Mouse (Mus musculus): ENCODE data around the gene Osbpl6.

The Osbpl6 gene

DNA sequence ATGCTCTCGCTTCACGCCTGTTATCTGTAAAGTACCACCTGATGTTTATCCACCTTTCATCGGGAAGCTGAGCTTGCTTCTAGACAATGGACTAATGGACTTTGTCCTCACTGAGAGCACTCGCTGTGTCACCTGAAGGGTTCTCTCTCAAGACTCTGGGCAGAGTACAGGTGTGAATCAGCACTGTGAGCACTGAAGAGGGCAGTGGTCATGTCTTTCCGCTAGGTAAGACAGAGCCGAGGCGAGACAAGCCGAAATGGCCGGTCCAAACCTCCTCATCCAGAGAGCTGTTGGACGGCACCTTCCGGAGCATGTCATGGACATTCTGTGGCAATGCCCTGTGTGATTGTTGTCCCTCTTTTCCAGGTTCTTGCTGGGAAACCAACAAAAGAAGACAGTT, 92.6 kb downstream of the Osbpl6 start:
- DNase-seq (ENCODE audit: low spot score): no peak

DNA sequence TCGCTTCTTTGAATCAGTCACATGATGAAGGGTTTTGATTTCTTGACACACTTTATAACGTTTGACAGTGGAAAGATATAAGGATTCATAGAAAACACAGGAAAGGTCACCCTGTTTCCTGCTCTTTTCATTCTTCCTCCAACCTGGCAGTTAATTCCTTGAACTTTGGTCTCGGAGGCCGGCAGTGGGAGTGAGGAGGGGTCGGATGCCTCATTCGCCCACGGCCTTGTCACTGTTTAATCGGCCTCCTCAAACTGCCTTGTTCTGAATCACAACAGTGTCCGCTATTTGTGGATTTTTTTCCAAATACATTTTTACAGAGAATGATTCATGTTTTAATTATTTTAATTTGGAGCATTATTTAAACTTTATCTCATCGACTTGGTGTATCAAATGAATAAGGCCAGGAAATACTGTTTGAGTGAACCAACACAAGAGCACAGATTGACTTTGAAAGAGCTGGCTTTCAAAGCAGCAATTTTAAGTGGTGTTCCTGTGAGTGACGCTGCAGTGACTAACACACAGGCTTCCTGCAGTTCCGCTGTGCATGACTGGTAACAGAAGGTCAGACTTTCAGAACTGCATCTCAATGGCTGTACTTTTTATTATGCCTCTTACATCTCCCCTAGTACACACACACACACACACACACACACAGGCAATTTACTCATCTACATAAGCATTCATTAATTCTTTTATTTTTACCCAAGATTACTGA, 98.0 kb downstream of the Osbpl6 start:
- DNase-seq (ENCODE audit: low spot score): no peak

DNA sequence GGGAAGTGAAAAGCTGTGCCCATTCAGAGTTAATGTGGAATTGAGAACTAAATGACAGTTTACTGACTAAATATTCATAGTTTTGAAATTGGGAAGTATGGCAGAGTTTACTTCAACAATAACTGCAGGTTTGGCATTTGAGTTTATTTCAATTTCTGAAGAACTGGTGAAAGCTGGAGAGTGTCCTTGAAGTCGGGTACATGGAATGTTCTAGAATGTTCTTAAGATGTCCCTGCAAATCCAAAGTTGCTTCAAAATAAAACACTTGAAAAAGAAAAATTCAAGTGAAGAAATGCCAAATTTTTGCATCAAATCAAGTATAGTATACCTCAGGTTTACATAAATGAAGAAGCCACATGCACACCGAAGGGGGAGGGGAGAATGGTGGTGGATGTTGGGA, 98.7 kb downstream of the Osbpl6 start:
- DNase-seq (ENCODE audit: low spot score): no peak

DNA sequence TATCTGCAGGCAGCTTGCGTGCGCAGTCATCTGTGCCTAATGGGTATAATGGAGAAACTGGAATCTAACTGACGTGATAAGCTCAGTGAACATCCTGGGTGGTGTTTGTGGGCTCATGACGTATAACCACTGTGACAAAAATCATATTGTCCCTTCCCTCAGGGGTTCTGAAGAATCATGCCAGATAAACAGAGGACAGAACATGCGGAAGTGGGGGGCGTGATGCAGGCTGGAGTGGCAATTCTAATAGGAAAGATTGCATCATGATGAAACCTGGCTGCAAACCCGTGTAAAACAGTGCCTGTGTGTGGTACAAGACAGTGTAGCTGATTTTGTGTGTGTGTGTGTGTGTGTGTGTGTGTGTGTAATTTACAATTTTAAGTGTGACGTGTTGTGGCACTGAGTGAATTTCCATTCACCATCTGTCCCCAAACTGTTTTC, 105.0 kb downstream of the Osbpl6 start:
- peak; percentile 62 for DNase-seq (ENCODE audit: low spot score)

DNA sequence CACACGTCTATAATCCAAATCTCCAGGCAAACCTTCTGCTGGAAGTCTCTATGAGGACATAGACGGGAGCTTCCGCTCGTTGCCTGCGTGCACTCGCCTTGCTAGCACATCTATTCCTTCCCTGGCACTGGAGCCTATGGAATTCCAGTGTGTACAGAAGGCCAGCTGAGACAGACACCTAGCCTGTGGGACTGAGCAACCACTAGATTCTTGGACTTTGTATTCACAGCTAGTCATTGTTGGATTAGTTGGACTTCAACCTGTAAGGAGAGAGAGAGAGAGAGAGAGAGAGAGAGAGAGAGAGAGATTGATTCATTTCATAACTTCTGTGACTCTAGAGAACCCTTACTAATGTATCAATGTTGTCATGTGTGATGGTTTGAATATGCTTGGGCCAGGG, 105.8 kb downstream of the Osbpl6 start:
- no peak for DNase-seq (ENCODE audit: low spot score)

DNA sequence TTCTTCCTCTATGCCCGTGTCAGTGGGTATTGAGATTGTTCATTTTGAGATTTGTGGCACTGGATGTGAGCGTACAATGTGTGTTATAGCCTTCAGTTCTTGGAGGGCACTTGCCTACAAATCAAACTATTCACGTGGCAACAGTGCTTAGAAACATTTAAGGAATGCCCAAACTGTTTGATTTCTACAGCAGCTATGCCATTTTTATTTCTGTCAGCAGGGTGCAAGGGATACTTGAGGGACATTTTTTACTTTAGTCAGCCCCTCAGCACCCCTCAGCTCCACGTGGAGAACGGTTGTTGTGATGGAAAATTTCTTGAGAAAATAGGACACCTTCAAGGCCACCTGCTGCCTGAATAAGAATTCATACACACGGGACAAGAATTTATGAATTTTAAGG, 106.6 kb downstream of the Osbpl6 start:
- DNase-seq (ENCODE audit: low spot score): no peak

DNA sequence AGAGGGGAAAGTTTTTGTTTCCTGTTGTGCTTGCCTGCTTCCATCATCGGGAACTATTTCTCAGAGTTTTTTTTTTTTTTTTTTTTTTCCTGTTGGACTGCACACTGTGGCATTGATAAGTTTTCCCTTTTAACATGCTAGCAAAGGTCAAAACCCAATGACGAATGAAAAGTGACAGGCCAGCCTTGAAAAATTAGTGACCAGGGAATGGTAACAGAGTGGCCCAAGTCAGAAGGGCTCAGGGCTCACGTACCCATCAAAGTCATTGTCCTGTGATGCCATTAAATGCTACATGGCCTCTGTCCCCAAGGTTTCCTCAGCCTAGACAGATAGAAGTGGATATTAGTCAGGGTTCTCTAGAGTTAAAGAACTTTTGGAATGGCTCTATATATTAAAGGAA, 107.0 kb downstream of the Osbpl6 start:
- DNase-seq (ENCODE audit: low spot score): no peak

DNA sequence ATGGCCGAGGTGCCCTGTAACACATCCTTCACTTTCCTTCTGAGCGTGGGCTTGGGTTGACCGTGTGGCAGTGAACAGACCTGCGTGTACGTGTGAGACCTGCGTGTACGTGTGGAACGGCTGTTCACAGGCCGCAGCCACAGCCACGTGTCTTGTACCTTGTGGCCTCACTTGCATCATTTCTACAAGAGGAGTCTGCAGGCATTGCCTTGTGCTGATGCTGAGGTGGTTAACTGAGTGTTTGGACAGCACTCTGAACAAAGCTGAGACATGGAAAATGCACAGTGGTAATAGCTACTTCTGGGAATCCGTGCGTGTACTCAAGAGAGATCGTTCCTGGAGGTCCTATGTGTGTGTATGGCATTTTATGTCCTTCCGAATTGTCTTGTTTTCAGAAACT, 111.2 kb downstream of the Osbpl6 start:
- no peak for DNase-seq (ENCODE audit: low spot score)

DNA sequence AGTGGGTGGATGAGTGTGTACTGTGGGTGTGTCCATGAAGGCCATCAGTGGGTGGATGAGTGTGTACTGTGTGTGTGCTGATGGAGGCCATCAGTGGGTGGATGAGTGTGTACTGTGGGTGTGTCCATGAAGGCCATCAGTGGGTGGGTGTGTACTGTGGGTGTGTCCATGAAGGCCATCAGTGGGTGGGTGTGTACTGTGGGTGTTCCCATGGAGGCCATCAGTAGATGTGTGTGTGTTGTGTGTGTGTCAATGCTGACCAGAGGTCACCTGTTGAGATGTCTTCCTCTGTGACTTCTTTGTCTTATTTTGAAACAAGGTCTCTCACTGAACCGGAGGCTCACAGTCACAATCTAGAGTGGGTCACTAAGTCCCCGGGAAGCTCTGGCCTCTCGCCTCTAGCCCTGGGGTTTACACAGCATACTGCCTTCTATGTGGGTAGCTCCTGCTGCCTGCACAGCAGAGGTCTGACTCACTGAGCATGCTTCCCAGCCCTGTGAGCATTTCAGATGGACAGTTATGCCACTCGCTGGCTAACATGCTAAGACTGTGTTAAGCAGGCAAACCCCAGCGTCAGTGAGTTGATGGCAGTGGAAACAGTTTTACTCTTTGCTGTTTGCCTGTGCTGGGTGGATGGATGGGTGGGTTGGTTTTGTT, 112.2 kb downstream of the Osbpl6 start:
- DNase-seq (ENCODE audit: low spot score): no peak

DNA sequence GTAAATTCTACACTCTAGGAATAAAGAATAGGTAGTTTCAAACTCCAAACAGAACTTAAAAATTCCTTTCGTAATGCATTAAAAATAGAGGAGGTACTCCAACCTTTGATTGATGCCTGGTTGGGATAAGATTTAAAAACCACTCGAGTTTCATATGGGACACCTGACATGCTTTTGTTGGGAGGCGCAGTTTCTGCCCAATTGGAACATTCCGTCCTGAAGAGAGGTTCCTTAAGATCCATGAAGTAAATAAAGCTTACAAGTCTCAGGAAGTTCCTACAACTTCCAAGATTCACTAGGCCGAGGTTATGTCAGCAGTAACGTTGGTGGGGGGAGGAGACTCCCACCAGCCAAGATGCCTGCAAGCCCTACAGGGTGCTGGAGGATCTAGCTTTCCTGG, 115.3 kb downstream of the Osbpl6 start:
- DNase-seq (ENCODE audit: low spot score): no peak

DNA sequence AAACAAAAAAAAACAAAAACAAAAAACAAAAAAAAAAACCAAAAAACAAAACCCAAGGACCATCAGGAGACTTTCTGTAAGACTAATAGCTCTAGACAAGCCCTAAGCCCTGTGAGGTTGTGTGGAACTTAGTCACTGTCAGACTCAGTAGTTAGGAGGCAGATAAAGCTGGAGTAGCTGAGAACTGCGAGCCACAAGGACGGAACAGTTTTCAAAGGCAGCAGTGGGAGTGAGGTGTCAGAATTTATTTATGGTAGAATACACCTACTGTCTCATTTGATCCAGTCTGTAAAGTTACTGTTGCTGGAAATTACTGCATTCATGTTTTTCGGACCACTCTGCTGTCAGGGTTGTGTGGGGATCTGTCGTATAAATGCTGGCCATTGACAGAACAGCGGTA, 118.1 kb downstream of the Osbpl6 start:
- no peak for DNase-seq (ENCODE audit: low spot score)

DNA sequence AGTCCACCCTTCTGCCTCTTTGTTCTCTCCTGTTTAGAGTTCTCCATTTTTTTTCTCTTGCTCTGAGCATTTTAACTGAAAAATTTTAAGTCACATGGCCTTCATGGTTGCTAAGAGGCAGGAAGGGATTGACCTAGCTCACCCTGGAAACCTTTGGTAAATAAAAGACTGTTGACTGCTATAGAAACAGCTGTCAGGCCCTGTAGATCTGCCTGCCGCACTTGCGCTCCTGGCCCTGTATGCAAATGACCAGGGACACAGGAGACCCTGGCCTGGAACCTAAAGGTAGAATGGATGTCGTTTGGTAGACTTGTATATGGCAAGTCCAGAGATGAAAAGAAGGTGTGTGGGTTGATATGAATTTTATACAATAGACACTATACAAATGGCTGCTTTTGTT, 119.3 kb downstream of the Osbpl6 start:
- DNase-seq (ENCODE audit: low spot score): no peak

DNA sequence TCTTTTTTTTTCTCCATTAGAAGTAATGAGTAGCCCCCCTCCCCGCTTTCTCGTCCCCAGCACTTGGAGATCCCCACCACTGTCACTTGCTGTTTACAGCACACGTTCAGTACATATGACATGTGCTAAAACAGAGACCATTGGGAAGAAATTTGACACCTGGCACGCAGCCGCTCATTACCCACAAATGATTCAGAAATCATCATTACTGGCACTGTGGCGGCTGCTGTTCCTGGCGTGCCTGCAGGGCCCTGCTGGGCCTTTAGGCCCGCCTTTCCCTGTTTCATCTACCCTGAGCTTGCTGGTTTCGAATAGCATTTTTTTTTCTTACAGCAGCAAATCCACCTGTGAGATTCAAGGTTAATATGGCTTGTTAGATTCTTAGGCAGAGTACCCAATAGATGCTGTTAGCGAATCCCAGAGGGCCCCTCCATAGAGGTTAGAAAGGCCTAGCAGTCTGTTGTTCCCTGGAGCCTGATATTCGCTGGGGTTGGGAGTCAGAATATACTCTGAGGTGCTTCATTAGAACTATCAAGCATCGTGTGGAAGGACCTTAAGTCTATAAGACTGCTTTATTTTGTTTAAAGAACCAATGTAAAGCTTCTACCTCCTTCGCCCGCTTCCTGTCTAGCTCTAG, 126.3 kb downstream of the Osbpl6 start:
- DNase-seq (ENCODE audit: low spot score): no peak

DNA sequence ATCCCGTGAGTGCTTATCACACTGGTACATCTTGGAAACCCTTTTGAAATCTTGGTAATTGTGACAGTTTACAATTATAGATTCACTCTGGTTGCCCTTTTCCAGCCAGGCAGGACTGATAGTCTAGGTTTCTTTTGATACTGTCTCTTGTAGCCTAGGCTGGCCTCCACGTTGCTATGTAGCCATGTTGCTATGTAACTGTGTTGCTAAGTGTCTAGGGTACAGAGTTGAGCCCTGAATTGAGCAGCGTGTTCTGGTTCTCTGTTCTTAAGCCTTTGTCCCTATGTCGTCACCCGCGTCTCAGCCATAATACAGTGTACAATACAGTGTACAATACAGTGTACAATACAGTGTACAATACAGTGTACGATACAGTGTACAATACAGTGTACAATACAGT, 128.6 kb downstream of the Osbpl6 start:
- no peak for DNase-seq (ENCODE audit: low spot score)

DNA sequence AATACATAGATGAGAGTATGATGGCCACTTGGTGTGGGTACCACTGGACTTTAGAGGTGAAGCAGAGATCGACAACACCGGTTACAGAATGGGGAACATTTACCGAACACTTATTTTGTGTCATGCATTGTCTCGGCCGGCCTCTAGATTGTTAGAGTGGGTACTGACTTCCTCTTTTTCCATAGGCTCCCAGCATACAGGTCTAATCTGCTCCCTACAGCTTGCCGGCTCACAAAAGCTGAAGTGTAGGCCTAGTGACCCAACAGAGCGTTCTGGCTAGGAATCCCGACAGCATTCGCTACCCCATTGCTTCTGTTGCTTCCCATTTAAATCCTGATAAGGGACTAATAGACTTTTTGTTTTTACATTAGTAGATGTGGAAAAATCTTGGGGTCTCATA, 135.6 kb downstream of the Osbpl6 start:
- no peak for DNase-seq (ENCODE audit: low spot score)

DNA sequence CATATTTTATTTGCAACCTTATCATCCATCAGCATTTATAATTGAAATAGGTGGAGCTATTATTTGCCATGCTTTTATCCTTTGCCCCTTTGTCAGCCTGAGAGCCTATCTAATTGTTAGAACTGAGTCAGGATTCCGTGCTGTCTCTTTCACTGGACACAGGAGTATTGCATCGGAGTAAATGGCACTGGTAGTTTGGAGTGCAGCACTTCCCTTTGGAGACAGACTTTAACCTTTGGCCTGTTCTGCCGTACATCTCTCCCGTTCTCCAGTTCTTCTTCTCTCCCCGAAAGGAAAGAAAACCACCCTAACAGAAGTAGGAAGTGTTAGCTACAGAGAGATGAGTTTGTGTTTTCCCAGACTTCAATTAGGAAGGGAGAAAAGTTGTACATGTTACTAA, 136.6 kb downstream of the Osbpl6 start:
- no peak for DNase-seq (ENCODE audit: low spot score)

DNA sequence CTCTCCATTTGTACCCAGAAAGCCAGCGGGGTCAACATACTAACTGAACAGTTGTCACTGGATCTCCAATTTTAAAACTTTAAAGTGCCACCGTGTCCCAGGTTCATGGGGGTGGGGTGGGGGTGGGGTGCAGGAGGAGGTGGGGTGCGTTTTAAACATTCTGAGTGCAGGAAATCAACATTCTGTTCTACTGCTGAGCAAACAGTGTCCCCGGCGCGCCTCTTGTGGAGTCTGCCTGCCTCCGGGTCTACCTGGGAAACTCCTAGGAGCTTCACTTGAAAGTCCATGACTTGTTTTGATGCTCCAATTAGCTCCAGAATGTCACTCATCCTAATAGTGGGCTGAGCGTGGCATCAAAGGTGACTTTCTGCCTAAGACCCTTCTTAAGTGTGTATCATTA, 139.2 kb downstream of the Osbpl6 start:
- DNase-seq (ENCODE audit: low spot score): no peak

DNA sequence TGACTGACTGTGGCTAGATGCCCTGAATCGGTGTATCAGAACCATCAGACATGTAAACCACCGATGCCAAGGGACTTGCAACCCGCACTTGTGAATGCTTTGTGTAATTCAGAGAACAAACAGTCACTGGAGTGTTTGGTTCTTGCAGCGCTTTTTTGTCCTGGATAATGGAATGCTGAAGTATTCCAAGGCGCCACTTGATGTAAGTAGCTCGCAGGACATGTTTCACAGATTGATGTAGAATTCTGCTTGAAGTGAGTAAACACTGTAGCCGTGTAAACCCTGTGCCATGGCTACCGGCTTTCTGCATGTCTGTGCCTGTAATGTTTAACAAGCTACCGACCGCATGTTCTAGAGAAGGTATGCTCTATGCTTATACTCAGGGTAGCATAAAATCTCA, 141.9 kb downstream of the Osbpl6 start:
- no peak for DNase-seq (ENCODE audit: low spot score)

DNA sequence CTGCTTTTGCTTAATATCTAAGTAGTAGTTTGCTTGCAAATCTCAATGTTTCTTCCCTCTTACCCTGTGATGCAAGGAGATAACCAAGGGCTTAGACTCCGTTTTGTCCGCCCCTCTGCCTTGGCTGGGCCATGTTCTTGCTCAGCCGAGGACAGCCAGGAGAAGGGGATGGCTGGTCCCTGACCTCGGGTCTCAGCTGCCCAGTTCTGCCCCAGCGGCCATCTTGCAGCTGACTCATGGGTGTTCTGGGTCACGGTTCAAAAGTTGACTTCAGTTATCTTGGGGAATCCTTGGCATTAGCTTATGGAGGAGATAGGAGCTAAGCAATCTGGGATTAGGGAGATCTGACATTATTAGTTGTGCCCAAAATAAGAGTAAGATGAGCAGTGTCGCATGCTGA, 142.5 kb downstream of the Osbpl6 start:
- DNase-seq (ENCODE audit: low spot score): no peak

DNA sequence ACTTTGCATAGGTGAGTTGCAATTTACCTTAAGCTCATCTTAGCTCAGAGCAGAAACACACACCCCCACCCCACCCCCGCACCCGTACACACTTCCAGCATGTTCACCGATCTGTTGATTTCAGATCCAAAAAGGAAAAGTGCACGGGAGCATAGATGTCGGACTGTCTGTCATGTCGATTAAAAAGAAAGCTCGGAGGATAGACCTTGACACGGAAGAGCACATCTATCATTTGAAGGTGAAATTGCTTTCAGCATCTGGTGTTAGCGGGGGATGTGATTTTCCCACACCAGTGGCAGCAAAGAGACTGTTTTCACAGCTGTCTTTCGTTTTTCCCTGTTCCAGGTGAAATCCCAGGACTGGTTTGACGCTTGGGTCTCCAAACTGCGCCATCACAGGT, 143.0 kb downstream of the Osbpl6 start:
- no peak for DNase-seq (ENCODE audit: low spot score)

DNA sequence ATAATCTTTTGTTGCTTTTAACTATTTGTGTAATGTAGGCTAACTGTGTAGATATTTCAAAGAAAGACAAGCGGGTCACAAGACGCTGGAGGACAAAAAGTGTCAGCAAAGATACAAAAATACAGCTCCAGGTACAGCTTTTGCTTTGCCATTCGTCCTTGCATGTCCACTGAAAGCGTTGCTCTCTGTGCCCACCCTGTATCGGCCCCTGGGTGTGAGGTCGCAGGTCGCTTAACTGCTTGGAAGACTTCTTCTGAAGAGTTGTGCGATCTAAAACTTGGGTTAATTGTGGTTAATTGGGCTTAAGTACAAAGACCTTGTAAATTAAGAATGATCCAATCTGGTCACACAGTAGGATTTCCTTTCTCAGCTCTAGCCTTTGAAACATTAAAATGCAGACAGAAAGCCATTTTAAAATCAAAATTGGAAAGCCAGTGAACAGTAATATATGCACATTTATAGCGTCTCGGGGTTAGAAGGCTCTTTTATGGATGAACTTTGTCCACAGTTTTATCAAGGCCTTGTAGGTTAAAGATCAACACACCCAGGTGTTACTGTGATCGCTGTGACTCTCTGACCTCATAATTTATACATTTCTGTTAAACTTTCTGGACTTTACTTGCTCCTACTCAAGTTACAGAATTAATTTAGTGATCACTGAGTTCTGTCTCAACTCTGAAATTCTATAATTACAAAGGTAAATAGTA, 149.7 kb downstream of the Osbpl6 start:
- no peak for DNase-seq (ENCODE audit: low spot score)

DNA sequence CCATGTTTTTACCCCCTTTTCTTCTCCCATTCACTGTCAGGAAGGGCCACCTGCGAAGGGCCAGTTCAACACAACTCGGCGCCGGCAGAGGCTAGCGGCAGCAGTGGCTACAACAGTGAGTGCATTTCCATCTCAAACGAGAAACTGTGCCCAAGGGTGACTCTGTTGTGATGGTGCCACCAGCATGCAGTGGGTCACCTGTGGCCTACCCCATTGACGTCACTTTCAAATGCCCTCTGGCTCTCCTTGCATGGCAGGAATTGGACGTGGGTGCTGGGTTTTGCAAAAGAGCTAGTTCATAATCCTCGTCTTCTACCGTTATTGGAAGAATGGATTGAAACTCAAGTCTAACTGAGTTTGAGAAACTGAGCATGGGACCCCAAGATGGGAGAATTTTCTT, 153.8 kb downstream of the Osbpl6 start:
- DNase-seq (ENCODE audit: low spot score): no peak

DNA sequence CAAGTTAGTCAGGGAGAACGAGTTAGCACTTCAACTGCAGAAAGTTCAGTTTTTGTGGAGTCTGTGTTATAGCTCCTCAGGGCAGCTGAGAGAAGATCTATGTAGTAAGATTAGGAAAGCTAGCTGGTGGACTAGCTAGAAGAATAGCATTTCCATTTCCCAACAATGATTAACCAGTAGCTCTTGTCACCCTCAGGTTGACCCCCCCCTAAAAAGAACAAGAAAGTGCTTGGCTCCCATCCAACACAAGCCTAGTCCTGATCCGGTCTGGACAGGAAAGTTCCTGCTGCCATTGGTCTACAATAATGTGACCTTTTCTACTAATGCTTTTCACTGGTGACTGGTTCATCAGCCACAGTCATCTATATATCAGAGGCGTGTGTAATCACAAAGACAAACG, 157.6 kb downstream of the Osbpl6 start:
- no peak for DNase-seq (ENCODE audit: low spot score)
